Mouse (Mus musculus) R1 (cell line): ENCODE results near the gene 9530002B09Rik.

Source experiments
- DNase-seq: peaks from one replicate; pipeline ENCODE4 v3.0.0-alpha.2; 2018; ENCODE audit warnings: low read depth, low spot score

9530002B09Rik gene

GRCm38 (mm10) chr4:122688975-122689374 is at the start of gene 9530002B09Rik:
TSS of gene 9530002B09Rik (plus strand) at chr4:122689275.
- DNase-seq = no peak
